ENCODE assay signal across 38 mouse cellular contexts in genomic region chr4:137454582-137454981, GRCm38 (mm10). TPM values are rescaled to one million over a fixed set of nuclear protein-coding genes. Genes with fewer than 3 reads are reported as not detected.
"Had no signal": no experiment of that assay in that cellular context is flagged by ENCODE, and none has a peak within 500 bp of the region (broad histone marks: within the 10 kb centered on the region; RNA-seq: fewer than 3 reads in every experiment).

No protein-coding gene starts in this region.

- H3K27ac ChIP-seq: hindbrain, embryonic 13.5 days; hindbrain, embryonic 15.5 days; hindbrain, postnatal 0 days; kidney, embryonic 15.5 days; kidney, postnatal 0 days; layer of hippocampus, adult 2 months; left cerebral cortex, adult 2 months; limb, embryonic 10.5 days; limb, embryonic 12.5 days; liver, embryonic 13.5 days had no signal

- H3K27me3 ChIP-seq: heart, embryonic 12.5 days; hindbrain, embryonic 13.5 days; hindbrain, embryonic 15.5 days; kidney, embryonic 15.5 days; limb, embryonic 12.5 days; liver, embryonic 13.5 days had no signal

- DNase-seq: gastrocnemius, postnatal 14 days; gastrocnemius, postnatal 36 days; heart, adult 18-20 months; heart, postnatal 10 days; heart, postnatal 36 days; kidney, adult 11 months; kidney, adult 2 months; kidney, adult 9 months; kidney, postnatal 14 days; kidney, postnatal 4 days; liver; liver, embryonic 13.5 days had no signal

- H3K36me3 ChIP-seq: heart, embryonic 12.5 days; hindbrain, embryonic 13.5 days; hindbrain, embryonic 15.5 days; kidney, embryonic 15.5 days; limb, embryonic 10.5 days; limb, embryonic 12.5 days; liver, embryonic 13.5 days had no signal

- H3K9me3 ChIP-seq: heart, embryonic 12.5 days; hindbrain, embryonic 13.5 days; hindbrain, embryonic 15.5 days; kidney, embryonic 15.5 days; limb, embryonic 10.5 days; limb, embryonic 12.5 days; liver, embryonic 13.5 days had no signal

- H3K4me1 ChIP-seq: hindbrain, embryonic 15.5 days; limb, embryonic 12.5 days had no signal

- H3K4me3 ChIP-seq: heart, embryonic 12.5 days; hindbrain, embryonic 13.5 days; hindbrain, embryonic 15.5 days; kidney, embryonic 15.5 days; layer of hippocampus, adult 2 months; left cerebral cortex, adult 2 months; limb, embryonic 10.5 days; limb, embryonic 12.5 days; liver, embryonic 13.5 days had no signal

RNA-seq across cellular contexts. Expression of gene 1700013G24Rik, which starts 1.5 kb away (rescaled TPM):
- total RNA-seq: gastrocnemius, adult 18-20 months; gastrocnemius, adult 8-10 months; gastrocnemius, postnatal 14 days; gastrocnemius, postnatal 36 days; heart, adult 18-20 months; heart, adult 8-10 months; heart, postnatal 10 days; heart, postnatal 36 days; hematopoietic stem cell, adult 5-6 weeks; hindbrain, postnatal 0 days; layer of hippocampus, adult 2 months; layer of hippocampus, postnatal 10 days; layer of hippocampus, postnatal 25 days; left cerebral cortex, adult 2 months; left cerebral cortex, postnatal 14 days; left cerebral cortex, postnatal 36 days had no signal
- polyA plus RNA-seq: heart, embryonic 12.5 days; heart, embryonic 14.5 days; heart, embryonic 16.5 days; hindbrain, embryonic 11.5 days; hindbrain, embryonic 13.5 days; hindbrain, embryonic 15.5 days; hindbrain, postnatal 0 days; intestine, embryonic 14.5 days; intestine, embryonic 16.5 days; kidney, embryonic 15.5 days; kidney, postnatal 0 days; limb, embryonic 10.5 days; limb, embryonic 12.5 days; liver, embryonic 11.5 days; liver, embryonic 13.5 days had no signal

RNA-seq across cellular contexts. Expression of gene Hspg2, which starts 14.0 kb away (rescaled TPM):
- total RNA-seq: hematopoietic stem cell, adult 5-6 weeks had no signal

RNA-seq across cellular contexts. Expression of gene Cela3b, which starts 24.2 kb away (rescaled TPM):
- total RNA-seq: gastrocnemius, adult 8-10 months; gastrocnemius, postnatal 14 days; gastrocnemius, postnatal 36 days; heart, adult 18-20 months; heart, adult 8-10 months; heart, postnatal 10 days; heart, postnatal 36 days; hematopoietic stem cell, adult 5-6 weeks; hindbrain, postnatal 0 days; layer of hippocampus, adult 2 months; layer of hippocampus, postnatal 10 days; layer of hippocampus, postnatal 25 days; left cerebral cortex, adult 2 months; left cerebral cortex, postnatal 14 days; left cerebral cortex, postnatal 36 days had no signal
- polyA plus RNA-seq: heart, embryonic 12.5 days; heart, embryonic 14.5 days; hindbrain, embryonic 11.5 days; hindbrain, embryonic 13.5 days; hindbrain, embryonic 15.5 days; hindbrain, postnatal 0 days; kidney, adult 2 months; kidney, embryonic 15.5 days; kidney, postnatal 0 days; limb, embryonic 10.5 days; limb, embryonic 12.5 days; liver, embryonic 11.5 days had no signal

RNA-seq across cellular contexts. Expression of gene Cela3a, which starts 45.0 kb away (rescaled TPM):
- total RNA-seq: gastrocnemius, adult 18-20 months; gastrocnemius, adult 8-10 months; gastrocnemius, postnatal 14 days; gastrocnemius, postnatal 36 days; heart, adult 18-20 months; heart, adult 8-10 months; heart, postnatal 10 days; heart, postnatal 36 days; hematopoietic stem cell, adult 5-6 weeks; hindbrain, postnatal 0 days; layer of hippocampus, adult 2 months; layer of hippocampus, postnatal 10 days; layer of hippocampus, postnatal 25 days; left cerebral cortex, adult 2 months; left cerebral cortex, postnatal 14 days; left cerebral cortex, postnatal 36 days had no signal
- polyA plus RNA-seq: gonadal fat pad, adult 2 months; heart, embryonic 12.5 days; heart, embryonic 14.5 days; heart, embryonic 16.5 days; hindbrain, embryonic 11.5 days; hindbrain, embryonic 13.5 days; hindbrain, embryonic 15.5 days; hindbrain, postnatal 0 days; intestine, embryonic 14.5 days; kidney, adult 2 months; kidney, embryonic 15.5 days; kidney, postnatal 0 days; limb, embryonic 10.5 days; limb, embryonic 12.5 days; limb, embryonic 14.5 days; liver, embryonic 11.5 days; liver, embryonic 13.5 days had no signal
